Mouse (Mus musculus) small intestine, adult 2 months (tissue): Measurements from ENCODE around the gene Mansc4. TPM values are rescaled to one million over a fixed set of nuclear protein-coding genes. Genes with fewer than 3 reads are reported as not detected.

ENCODE experiments used
- H3K27ac ChIP-seq: fragments of 200-500 bp; 2 replicates; pipeline ENCODE4 v1.5.1; 2012; ENCODE audit warnings: low read depth, low read length, control low read depth, inconsistent platforms; ENCODE audit not compliant: insufficient read depth
- H3K27me3 ChIP-seq: fragments of 200-500 bp; 2 replicates; pipeline ENCODE4 v1.6.1; 2012; ENCODE audit warnings: mild to moderate bottlenecking, moderate library complexity, low read length, inconsistent platforms; ENCODE audit not compliant: control insufficient read depth, insufficient read depth
- H3K36me3 ChIP-seq: fragments of 200-500 bp; 2 replicates; pipeline ENCODE4 v1.6.1; 2012; ENCODE audit warnings: mild to moderate bottlenecking, low read length, control low read depth, inconsistent platforms; ENCODE audit not compliant: control insufficient read depth, insufficient read depth
- H3K4me1 ChIP-seq: fragments of 200-500 bp; 2 replicates; pipeline ENCODE4 v1.6.1; 2012; ENCODE audit warnings: low read length, inconsistent platforms, mixed read lengths; ENCODE audit not compliant: control insufficient read depth, insufficient read depth, insufficient read length
- H3K4me3 ChIP-seq: fragments of 200-500 bp; 2 replicates; pipeline ENCODE4 v1.5.1; 2012; ENCODE audit warnings: low read depth, mild to moderate bottlenecking, control low read depth, inconsistent platforms, low read length, moderate library complexity
- CTCF ChIP-seq: fragments of 200-500 bp; IDR thresholded peaks from 2 replicates; pipeline ENCODE4 v1.5.1; 2012; ENCODE audit warnings: low read depth, mild to moderate bottlenecking, control low read depth, inconsistent platforms, low read length, moderate library complexity, mixed read lengths; ENCODE audit not compliant: insufficient replicate concordance, insufficient read length; ENCODE audit errors: extremely low read depth
- POLR2A ChIP-seq: fragments of 200-500 bp; IDR thresholded peaks from 2 replicates; pipeline ENCODE4 v1.6.1; 2012; ENCODE audit warnings: low read depth, mild to moderate bottlenecking, control low read depth, inconsistent platforms, low read length, moderate library complexity
- WGBS: fragments of 180-500 bp; shearing (Covaris S2); methylation state at CpG from one replicate; pipeline ENCODE4 v1.1.7; 2018; 5-methylcytosine and 5-hydroxymethylcytosine counted together
- polyA plus RNA-seq: library from polyadenylated mRNA; depleted of rRNA; stranded (reverse); fragments of >200 nt; gene quantifications from 2 replicates; pipeline ENCODE4 v1.2.3, GENCODE M21; 2012

The Mansc4 gene
- polyA plus RNA-seq, 1 experiment: 0.24 TPM

- 94% methylated on average over 1 of the region's 1 CpGs for WGBS
- Histone ChIP-seq H3K4me3 (no peak overlapping the region), H3K27ac (no peak overlapping the region), H3K27me3 (no peaks in the 10 kb centered on the region), H3K4me1 (no peaks in the 10 kb centered on the region), H3K36me3 (peaks cover 28% of the 10 kb centered on the region)
- no peak for TF ChIP-seq CTCF
- no peak for TF ChIP-seq POLR2A
Observed at GRCm38 (mm10) chr6:147105529-147105928, 18.7 kb upstream of the Mansc4 start.

GRCm38 (mm10) chr6:147102293-147102692 lies 15.5 kb upstream of the Mansc4 start:
- H3K4me1 ChIP-seq: no peaks in the 10 kb centered on the region
- WGBS: 79% methylated on average over 3 of the region's 3 CpGs
- TF ChIP-seq POLR2A (no peak), CTCF (no peak)

GRCm38 (mm10) chr6:147099458-147100277 lies 12.8 kb upstream of the Mansc4 start:
- Histone ChIP-seq H3K27me3 (no peaks in the 10 kb centered on the region), H3K36me3 (peaks cover 8% of the 10 kb centered on the region), H3K4me3 (peak overlapping the region; percentile 44), H3K4me1 (no peaks in the 10 kb centered on the region), H3K27ac (0 out of 2 replicates have a peak overlapping the region, but pooled peaks have one; percentile 48)
- WGBS: 41% methylated on average over 19 of the region's 19 CpGs
- no peak for TF ChIP-seq CTCF
- no peak for TF ChIP-seq POLR2A

More at GRCm38 (mm10) chr6:147102293-147102692, 15.5 kb upstream of the Mansc4 start:
- no peak overlapping the region for H3K27ac ChIP-seq
- H3K36me3 ChIP-seq: peaks cover 11% of the 10 kb centered on the region
- no peak overlapping the region for H3K4me3 ChIP-seq
- H3K27me3 ChIP-seq: no peaks in the 10 kb centered on the region

GRCm38 (mm10) chr6:147097346-147097929 lies 10.6 kb upstream of the Mansc4 start:
- H3K4me3 ChIP-seq: no peak overlapping the region
- H3K36me3 ChIP-seq: peaks cover 4% of the 10 kb centered on the region
- 65% methylated on average over 8 of the region's 8 CpGs for WGBS
- no peak for TF ChIP-seq POLR2A
- TF ChIP-seq CTCF: no peak
- H3K4me1 ChIP-seq: 0 out of 2 replicates have a peak, but pooled peaks cover 1% of the 10 kb centered on the region
- no peaks in the 10 kb centered on the region for H3K27me3 ChIP-seq
- no peak overlapping the region for H3K27ac ChIP-seq

GRCm38 (mm10) chr6:147096934-147097333 lies 10.1 kb upstream of the Mansc4 start:
- no peak overlapping the region for H3K4me3 ChIP-seq
- 66% methylated on average over 3 of the region's 3 CpGs for WGBS
- peaks cover 5% of the 10 kb centered on the region; the same call in 1 of the 2 replicates for H3K4me1 ChIP-seq
- no peak overlapping the region for H3K27ac ChIP-seq
- peaks cover 4% of the 10 kb centered on the region for H3K36me3 ChIP-seq
- TF ChIP-seq CTCF (no peak), POLR2A (no peak)
- H3K27me3 ChIP-seq: no peaks in the 10 kb centered on the region

- 92% methylated on average over 4 of the region's 4 CpGs for WGBS
- H3K27me3 ChIP-seq: no peaks in the 10 kb centered on the region
- no peak overlapping the region for H3K27ac ChIP-seq
- TF ChIP-seq CTCF (no peak), POLR2A (no peak)
- H3K4me1 ChIP-seq: peaks cover 5% of the 10 kb centered on the region; the same call in 1 of the 2 replicates
- H3K4me3 ChIP-seq: no peak overlapping the region
- peaks cover 3% of the 10 kb centered on the region for H3K36me3 ChIP-seq
Observed at GRCm38 (mm10) chr6:147096109-147096508, 9.3 kb upstream of the Mansc4 start.

- Histone ChIP-seq H3K4me3 (no peak overlapping the region), H3K4me1 (peaks cover 5% of the 10 kb centered on the region), H3K27ac (no peak overlapping the region), H3K27me3 (no peaks in the 10 kb centered on the region), H3K36me3 (peaks cover 3% of the 10 kb centered on the region)
- 81% methylated on average over 7 of the region's 7 CpGs for WGBS
- TF ChIP-seq POLR2A (no peak), CTCF (no peak)
Observed at GRCm38 (mm10) chr6:147094771-147095170, 7.9 kb upstream of the Mansc4 start.

- Histone ChIP-seq H3K27me3 (no peaks in the 10 kb centered on the region), H3K4me3 (peak overlapping the region; percentile 87), H3K27ac (no peak overlapping the region), H3K36me3 (peaks cover 2% of the 10 kb centered on the region; the same call in 1 of the 2 replicates), H3K4me1 (peaks cover 5% of the 10 kb centered on the region)
- TF ChIP-seq POLR2A (no peak), CTCF (no peak)
- WGBS: 2% methylated on average over 15 of the region's 15 CpGs
Observed at GRCm38 (mm10) chr6:147092136-147092535, 5.3 kb upstream of the Mansc4 start.
